Mouse (Mus musculus): ENCODE results near the gene Cd101.

The Cd101 gene

DNA sequence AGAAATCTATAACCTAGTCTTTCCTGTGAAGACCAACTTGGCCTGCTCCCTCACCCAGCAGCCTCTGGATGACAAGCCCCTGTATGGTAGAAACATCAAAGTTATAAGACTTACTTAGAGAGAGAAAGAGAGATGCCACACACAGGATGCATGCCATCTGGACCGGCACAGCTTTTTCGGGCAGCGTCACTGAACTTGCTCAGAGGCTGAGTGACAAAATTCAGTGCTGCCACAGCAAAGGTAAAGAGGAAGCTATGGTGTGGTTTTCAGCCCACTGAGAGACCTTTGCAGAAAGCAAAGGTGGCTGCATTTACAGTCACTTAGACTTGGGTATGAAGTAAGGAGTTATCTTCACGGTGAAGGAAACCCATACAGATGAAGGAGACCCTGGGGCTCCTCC lies at the start of gene Cd101:
Gene Cd101, minus strand, starts transcription at position 218 of the 400 bp plus-strand sequence.
- DNase-seq (ENCODE audit: low read depth, low spot score): no peak

DNA sequence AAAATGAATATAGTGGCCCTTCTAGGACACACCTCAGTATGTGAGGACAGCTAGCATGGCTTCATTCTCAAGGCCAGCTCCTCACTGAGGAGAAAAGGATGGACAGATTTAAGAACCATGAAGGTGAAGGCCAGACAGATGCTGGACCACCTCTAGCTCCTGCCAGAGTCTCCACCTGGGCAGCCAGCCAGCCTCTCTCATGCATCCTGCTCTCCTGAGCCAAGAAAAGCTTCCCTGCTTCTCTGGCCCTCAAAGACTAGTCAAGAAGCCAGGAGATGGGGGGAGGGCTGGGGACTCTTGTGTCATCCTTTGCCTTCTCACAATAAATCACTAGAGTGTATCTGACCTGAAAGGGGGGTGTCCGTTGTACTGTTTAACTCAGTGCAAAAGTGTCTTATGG lies 49.0 kb upstream of the Cd101 start:
- DNase-seq (ENCODE audit: low read depth, low spot score): no peak

GRCm38 (mm10) chr3:101077710-101078100 lies 48.3 kb upstream of the Cd101 start:
- no peak for DNase-seq (ENCODE audit: low read depth, low spot score)

GRCm38 (mm10) chr3:101076966-101077709 lies 47.8 kb upstream of the Cd101 start:
- DNase-seq (ENCODE audit: low read depth, low spot score): no peak

DNA sequence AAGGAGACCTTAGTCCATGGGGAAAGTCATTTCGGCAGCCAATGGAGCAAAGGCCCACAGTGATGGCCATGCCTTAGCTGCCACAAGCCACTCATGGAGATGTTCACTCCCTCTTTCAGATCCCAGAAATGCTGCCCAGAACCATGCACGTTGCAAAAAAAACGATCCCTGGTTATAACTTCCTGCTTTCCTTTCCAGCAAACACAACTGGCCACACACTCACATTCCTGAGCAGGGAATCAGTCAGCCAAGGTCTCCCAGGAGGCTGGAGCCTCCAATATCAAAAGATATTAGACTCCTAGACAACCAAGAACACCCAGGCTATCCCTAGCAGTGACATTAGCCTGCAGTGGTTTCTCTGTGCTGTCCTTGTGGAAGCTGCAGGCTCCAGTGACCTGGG lies 46.5 kb upstream of the Cd101 start:
- DNase-seq (ENCODE audit: low read depth, low spot score): no peak

DNA sequence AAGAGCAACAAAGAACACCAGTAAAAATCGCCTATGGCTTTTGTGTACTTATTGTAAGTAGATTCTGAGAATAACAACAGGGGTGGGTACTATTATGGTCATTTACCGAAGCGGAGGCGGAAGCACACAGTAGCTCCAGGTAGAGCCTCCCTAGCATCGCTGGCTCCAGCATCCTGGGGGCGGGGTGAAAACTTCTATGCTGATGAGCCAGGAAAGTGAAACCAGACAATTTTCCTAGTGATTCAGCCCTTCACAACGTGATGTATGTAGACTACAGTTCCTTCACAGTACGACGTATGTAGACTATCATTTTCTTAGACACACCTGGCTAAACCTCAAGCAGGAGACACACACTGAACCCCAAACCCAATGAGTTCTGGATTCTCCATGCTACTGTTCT lies 44.0 kb upstream of the Cd101 start:
- DNase-seq (ENCODE audit: low read depth, low spot score): peak; percentile 23

DNA sequence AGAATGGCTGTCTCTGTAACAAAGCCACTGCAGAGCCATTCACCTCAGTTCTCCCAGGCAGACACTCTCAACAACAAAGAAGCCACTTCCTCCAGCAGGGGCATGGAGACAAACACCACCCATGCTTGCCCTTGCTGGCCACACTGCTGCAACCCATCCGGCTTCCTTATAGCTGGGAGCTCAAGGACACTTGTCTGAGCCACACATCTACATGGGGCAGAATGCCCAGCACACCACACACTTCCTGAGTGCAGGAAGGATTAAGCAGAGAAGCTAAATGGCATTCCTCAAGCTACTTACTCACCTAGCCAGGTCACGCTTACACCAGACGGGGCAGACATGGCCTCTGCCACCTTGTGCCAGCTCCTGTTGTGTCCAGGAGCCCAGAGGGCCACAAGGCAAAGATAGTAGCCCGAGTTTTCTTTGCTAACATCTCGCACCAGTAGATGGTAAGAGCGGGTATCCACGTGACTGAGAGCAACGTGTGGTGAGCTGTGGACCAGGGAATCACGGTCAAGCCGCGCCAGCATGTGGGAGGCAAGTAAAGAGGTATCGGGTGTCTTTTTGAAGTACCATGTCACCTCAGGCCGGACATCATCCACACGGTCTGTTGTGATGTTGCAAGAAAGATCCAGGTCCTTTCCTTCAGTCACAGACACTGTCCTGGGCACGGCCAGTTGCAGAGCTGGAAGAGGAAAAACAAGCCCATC lies 43.3 kb upstream of the Cd101 start:
- peak; percentile 25 for DNase-seq (ENCODE audit: low read depth, low spot score)

- peak; percentile 52 for DNase-seq (ENCODE audit: low read depth, low spot score)
Observed at GRCm38 (mm10) chr3:101071576-101071975, 42.2 kb upstream of the Cd101 start.

DNA sequence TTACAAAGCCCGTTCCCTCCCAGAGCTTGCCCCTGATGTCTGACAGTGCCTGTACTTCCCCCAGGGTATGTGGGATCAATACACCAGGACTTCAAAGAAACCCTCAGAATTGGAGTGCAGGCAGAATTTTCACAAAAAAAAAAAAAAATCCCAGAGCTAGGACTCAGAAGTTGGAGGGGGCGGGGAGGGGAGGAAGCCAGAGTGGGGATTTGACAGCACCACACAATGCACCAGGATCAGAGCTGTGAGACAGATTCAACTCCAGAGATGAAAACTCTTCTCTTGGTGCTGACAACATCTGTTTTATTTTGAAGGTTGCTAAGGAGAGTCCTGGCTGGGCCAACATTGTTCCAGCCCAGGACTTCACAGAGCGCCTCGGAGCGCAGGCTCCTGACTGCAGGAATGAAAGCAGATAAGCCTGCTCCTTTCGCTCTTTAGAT lies 41.5 kb upstream of the Cd101 start:
- DNase-seq (ENCODE audit: low read depth, low spot score): no peak

DNA sequence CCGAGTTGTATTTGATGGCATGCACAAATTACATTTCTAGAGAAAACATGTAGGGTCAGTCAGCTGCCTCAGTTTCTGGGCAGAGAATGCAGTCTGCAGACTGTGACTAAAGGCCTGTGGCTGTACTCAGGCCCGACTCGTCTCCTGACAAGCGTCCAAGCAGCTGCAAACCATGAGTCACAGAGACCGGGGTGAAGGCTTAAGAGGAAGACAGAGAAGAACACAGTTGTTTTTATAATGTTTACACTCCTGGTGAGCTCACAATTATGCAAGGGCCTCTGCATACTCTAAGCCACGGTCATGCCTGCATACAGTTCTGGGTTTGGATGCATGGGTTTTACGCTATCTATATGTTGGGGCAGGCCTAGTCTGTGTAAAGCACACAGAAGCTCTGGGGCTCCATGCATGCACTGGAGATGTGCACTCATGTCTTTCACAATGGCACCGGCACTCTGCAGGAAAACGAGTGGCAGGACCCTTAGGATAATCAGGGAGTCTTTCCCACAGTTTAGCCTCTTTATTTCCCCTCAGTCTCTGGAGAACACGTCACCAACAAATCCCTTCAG lies 41.0 kb upstream of the Cd101 start:
- no peak for DNase-seq (ENCODE audit: low read depth, low spot score)

- DNase-seq (ENCODE audit: low read depth, low spot score): no peak
Observed at GRCm38 (mm10) chr3:101068701-101069100, 39.3 kb upstream of the Cd101 start.

GRCm38 (mm10) chr3:101066175-101066574 lies 36.8 kb upstream of the Cd101 start:
- no peak for DNase-seq (ENCODE audit: low read depth, low spot score)

- DNase-seq (ENCODE audit: low read depth, low spot score): no peak
Observed at GRCm38 (mm10) chr3:101061865-101062585, 32.7 kb upstream of the Cd101 start.

DNA sequence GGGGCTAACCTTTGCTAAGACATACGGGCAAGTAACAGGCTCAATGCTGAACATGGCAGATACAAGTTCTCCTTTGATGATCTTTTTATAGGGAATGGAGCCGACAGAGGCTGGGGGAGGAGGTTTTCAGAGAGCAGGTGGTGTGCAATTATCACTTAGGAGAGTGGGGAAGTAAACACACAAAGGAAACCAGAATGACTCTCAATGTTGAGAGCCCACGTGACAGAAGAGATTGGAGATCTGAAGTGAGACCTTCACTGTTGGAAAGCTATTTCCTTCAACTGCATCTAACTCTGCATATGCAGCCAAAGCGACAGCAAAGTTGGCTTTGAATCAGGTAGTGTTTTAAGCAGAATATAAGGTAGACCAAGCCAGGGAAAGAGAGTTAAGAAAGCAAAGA lies 29.9 kb upstream of the Cd101 start:
- no peak for DNase-seq (ENCODE audit: low read depth, low spot score)

- no peak for DNase-seq (ENCODE audit: low read depth, low spot score)
Observed at GRCm38 (mm10) chr3:101058203-101058602, 28.8 kb upstream of the Cd101 start.

DNA sequence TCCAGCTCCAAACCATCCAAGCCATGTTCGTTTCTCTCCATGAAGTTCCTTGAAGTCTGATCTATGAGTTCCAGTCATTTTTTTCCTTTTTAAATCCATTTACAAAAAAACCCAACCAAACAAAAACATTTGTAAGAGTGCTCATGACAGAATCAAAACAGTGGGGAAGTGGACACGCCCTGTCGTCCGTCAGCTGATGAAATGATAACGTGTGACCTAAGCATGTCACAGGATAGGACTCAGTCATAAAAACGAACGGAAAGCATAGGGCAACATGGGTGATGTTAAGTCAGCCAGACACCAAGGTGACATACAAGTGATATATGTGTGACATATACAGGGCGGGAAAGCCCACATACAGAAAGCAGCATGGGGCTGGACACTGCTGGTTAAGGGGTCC lies 25.9 kb upstream of the Cd101 start:
- no peak for DNase-seq (ENCODE audit: low read depth, low spot score)

DNA sequence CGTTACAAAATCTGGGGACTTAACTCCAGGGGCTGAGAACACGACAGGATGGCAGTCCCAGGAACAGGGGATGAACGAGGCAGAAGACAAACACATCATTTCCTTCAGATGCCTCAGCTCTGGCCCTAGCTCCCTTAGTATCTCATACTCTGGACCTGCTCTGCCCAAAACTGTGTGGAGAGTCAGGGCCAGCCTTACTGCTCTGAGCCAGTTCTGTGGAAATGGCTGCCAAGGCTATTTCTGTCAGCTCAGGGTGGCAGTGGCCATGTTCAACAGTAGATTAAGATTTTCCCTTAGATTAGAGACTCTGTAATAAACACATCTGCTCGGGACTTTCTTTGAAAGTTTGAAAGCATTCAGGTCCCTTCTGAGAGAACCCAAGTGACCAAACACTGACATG lies 22.2 kb upstream of the Cd101 start:
- DNase-seq (ENCODE audit: low read depth, low spot score): no peak

DNA sequence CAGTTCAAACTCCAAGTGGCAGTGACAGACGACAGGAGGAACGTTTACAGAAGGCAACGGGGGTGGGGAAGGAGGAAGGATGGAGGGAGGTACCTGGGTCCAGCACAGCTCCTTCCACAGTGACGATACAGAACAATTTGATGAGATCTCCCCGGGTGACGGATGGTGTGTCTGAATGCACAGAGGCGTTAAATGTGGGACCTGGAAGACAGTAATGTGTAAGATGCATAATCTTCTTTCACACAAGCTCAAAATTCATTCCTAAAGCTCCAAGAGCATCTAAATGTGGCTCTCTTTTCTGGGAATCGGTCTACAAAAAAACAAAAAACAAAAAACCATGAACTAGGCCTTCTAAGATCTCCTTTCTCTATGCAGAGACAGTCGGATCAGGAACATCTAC lies 20.6 kb upstream of the Cd101 start:
- DNase-seq (ENCODE audit: low read depth, low spot score): no peak

GRCm38 (mm10) chr3:101048781-101049180 lies 19.4 kb upstream of the Cd101 start:
- peak; percentile 87 for DNase-seq (ENCODE audit: low read depth, low spot score)

DNA sequence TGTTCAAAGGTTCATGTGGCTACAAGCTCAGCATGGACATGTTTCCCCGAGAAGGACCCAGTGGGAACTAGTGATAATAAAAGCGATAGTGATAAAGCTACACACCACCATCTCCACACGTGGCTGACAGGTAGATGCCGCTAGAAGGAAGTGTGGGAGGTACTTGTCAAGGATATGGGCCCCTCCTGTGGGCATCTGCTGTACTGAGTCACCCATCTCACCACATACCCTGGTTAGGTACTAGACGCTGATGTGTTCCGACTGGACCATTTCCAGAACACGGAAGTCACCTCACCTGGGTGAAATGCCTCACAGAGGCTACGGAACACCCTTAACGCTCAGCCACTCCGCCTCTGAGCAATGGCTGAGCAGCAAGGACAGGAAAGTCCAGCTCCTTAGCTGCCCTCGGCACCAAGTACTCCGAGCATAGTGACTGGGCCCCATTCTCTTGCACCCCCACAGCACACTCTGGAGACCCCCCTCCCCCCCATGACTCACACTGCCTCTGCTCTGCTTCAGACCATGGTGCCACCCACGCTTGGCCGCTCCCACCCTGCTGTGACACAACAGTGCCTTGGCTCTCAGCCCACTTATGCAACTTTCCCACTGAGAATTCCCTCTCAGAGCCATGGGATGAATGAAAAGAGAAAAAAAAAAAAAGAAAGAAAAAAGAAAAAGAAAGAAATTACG lies 18.4 kb upstream of the Cd101 start:
- no peak for DNase-seq (ENCODE audit: low read depth, low spot score)

DNA sequence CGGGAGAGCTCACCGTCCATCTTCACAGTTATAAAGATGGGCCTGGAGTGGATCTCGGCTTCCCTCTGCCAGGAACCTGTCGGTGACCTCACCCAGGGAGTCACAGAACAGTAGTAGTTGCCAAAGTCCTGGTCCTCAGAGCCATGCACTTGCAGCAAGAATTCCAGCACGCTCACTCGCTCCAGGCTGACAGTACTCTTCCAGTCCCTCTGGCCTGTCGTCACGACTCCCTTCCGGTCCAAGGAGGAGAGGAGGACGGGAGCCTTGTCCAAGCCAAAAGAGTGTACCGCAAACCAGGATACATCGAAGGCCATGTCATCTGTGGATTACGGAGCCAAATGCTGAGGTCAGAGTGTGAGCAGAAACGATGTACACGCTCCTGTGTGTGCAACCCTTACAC lies 16.1 kb upstream of the Cd101 start:
- no peak for DNase-seq (ENCODE audit: low read depth, low spot score)

DNA sequence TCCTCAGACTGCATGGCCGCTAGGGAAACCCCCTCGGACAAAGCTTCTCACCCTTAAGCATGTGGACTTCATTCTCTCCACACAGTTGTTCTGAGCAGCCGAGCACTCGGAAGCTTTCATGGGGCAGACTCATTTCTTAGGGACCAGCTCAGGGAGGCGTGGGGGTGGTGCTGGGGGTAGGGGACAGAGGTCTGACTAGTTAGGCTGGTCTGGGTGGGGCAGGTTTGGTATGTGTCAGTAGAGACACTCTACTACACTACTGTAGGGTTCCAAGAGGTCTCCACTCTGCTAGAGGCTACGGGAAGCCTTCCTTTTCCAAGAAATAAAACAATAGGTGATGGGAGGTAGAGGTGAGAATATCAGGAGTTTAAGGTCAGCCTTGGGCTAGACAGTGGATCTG lies 15.3 kb upstream of the Cd101 start:
- DNase-seq (ENCODE audit: low read depth, low spot score): no peak
